Mouse (Mus musculus) right cerebral cortex, adult 18-20 months (tissue): ENCODE results near the gene Mllt1.
A peak's percentile ranks its signal among the peaks of the same experiment; 100 is the strongest.

ENCODE experiments used
- DNase-seq: peaks from one replicate; pipeline ENCODE4 v3.0.0; 2022; ENCODE audit warnings: mixed read lengths

Mllt1 gene

DNA sequence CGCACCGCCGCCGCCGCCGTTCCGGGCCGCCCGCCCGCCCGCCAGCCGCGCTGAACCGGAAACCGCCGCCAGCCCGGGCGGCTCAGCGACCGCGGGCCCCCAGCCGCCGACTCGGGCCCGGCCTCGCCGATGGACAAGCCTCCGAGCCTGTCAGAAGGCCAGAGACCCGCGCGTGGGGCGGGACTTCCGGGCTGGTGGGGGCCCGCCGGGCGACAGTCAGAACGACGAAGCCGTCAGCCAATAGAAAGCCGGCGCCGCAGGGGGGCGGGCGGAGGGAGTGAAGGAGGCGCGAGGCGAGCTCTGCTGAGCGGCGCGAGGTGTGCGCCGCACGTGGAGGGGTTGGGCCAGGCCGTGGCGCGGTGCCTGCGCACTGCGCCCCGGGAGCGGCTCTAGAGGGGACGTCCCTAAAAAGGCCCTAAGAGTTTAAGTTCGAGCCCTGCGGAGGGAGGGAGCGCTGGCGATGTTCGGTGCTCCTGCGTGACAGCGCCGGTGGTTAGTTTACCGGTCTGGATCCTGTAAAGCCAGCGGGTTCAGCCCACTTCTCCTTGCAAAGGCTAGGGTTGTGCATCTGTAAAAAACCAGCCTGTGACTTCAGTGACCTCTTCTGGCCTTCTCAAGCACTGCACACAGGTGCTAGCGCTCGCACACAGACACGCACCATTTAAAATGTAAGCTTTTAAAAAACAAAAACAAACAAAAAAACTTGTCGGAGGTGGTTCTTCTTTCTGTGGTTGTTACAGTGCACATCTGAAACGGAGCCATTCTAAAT, at the start of gene Mllt1:
Gene Mllt1 (minus strand): TSS at position 53 of the 769 bp plus-strand sequence.
- peak; percentile 99 for DNase-seq

DNA sequence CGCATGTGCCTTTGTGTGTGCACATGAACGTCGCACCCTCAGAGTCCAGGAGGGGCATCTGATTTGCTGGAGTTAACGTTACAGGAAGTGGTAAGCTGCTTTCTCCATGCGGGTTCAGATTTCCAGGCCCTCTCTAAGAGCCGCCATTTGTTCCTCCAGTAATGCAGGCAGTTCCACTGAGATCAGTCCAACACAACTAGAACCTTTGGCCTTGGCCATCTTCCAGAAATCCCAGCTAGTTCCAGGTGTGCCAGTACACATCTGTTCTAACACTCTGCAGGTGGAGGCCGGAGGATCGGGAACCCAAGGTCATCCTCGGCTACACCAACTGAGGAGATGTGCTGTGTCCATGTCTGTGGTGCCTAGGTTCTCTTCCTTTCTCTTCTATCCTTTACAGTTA, 49.7 kb upstream of the Mllt1 start:
- no peak for DNase-seq

- DNase-seq = no peak
These were observed 46.8 kb upstream of the Mllt1 start, which contains the start of gene Acer1 for GRCm38 (mm10) chr17:56982013-56982412. TSS of gene Acer1 (minus strand) at chr17:56982126.

DNA sequence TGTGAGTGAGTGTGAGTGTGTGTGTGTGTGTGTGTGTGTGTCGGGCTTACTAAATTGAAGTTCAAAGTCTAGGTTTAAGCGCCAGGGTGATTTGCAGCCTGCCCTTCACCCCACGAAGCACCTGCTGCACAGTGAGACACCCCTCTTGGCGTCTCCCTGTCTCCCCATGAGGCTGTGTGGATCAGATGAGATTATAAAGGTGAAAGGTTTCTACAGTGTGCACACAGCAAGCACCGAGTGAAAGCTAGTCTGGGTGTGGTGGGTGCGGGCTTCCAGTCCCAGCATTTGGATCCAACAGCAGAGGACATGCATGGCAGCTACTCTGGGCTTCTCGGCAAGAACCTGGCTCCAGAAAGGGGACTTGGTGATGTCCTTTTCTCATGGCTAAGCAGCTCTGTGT, 45.8 kb upstream of the Mllt1 start:
- no peak for DNase-seq

- no peak for DNase-seq
These were observed 44.3 kb upstream of the Mllt1 start for GRCm38 (mm10) chr17:56979524-56979923.

- DNase-seq = no peak
These were observed 41.5 kb upstream of the Mllt1 start for GRCm38 (mm10) chr17:56976531-56977390.

DNA sequence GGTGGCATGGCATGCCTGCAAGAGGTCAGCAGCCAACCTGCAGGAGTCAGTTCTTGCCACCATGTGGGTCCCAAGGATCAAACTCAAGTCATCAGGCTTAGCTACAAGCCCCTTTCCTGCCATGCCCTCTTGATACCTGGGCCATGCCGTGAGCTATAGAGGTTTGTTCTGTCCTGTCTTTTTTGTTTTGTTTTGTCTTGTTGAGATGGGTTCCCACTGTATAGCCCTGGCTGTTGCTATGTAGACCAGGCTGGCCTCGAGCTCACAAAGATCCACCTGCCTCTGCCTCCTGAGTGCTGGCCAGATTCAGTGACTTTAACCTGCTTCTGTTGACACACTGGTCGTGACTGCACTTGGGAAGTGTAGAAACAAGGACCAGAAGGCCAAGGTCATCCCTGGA, 40.2 kb upstream of the Mllt1 start:
- no peak for DNase-seq

GRCm38 (mm10) chr17:56974708-56975240, 39.6 kb upstream of the Mllt1 start:
- no peak for DNase-seq

DNA sequence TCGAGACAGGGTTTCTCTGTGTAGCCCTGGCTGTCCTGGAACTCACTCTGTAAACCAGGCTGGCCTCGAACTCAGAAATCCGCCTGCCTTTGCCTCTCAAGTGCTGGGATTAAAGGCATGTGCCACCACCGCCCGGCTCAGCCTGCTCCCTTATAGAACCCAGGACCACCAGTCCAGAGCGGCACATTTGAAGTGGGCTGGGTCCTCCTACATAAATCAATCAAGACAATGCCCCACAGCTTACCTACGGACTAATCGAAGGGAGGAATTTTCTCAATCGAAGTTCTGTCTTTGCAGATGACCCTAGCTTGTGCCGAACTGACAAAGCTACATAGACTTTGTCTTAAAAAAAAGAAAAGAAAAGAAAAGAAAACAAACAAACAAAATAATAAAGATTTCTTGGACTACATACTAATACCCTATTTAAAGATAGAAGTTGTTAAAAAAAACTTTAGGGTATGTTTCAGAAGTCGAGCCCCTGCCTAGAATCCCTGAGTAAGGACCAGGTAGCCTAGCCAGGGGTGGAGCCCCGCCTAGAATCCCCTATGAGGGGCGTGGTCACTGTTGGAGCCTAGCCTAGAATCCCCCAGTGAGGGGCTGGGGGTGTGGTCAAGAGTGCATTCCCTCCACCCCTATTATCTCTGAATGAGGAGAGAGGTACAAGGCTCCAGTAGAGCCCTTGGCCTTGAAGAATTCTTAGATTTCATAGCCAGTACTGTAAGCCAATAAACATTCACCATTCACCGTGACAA, 38.9 kb upstream of the Mllt1 start:
- no peak for DNase-seq

GRCm38 (mm10) chr17:56970081-56970480, 34.9 kb upstream of the Mllt1 start:
- no peak for DNase-seq

DNA sequence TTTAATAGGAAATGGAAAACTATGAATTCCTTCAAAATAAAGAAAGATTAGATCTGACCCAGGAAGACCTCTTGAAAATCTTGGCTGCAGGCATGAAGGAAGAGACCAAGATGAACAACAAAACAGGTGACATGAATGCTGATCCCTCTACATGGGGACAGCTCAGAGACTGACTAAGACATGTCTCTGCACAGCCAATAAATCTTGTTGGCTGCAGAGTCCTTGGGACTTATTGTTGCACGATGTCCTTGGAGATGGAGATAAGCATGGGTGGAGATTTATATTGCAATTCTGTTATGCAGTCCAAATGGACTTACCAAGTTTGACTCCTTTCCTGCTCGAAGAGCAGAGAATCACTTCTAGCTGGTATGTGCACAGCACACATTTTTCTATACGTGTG, 34.1 kb upstream of the Mllt1 start:
- DNase-seq = no peak

- no peak for DNase-seq
These were observed 28.4 kb upstream of the Mllt1 start for GRCm38 (mm10) chr17:56963646-56964045.

DNA sequence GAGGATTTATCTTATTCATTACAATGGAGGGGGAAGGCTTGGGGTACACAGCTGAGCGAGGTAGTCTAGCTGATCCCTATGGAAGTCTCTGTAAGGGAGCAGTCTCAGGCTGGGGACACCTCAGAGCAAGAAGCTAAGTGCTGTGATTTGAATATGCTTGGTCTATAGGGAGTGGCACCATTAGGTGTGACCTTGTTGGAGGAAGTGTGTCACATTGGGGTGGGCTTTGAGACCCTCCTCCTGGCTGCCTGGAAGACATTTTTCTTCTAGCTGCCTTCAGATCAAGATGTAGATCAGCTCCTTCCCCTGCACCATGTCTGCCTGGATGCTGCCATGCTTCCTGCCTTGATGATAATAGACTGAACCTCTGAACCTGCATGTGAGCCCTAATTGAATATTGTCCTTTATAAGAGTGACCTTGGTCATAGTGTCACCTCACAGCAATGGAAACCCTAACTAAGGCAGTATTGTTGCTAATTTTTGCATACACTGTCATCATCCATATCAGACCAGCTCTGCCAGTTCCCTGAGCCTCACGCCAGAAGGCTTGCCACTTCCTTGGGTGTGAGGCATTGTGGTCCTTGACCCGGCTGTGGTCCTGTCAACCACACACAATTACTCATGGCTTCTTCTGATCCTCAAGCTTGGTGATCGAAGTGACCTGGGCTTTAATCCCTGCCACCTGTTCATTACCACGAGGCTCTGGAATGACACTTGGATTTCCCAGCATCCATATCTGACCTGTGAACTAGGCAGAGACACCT, 27.6 kb upstream of the Mllt1 start:
- DNase-seq = no peak

DNA sequence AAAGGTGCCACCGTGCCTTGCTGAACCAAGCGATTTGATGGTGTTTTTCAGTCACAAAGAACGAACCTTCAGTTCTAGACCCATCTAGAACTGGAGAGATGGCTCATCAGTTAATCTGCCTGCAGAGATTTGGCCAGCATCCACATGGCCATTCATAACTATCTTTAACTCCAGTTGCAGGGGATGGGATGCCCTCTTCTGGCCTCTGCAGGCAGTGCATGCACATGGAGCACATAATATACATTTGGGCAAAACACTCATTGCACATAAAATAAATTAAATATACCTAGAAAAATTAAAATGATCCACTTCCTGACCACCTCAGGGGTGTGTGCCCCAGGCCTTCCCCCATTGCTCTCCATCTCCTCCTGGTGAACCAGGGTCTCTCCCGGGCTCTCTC, 26.7 kb upstream of the Mllt1 start:
- no peak for DNase-seq

DNA sequence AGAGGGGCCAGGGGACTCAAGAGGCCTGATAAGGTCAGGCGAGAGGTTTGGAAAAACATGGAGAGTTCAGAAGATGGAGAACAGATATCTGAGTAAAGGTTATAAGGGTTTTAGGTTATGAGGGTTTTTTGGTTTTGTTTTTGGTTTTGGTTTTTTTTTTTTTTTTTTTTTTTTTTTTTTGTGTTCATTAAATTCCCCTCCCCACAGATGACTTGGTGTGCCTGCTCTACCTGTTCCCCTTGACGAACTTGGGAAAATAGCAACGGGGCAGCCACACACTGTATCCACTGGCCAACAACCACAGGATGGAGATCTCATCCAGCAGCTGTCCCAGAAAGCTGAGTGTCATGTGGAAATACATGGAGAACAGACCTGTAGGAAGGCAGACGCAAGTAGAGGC, 23.5 kb upstream of the Mllt1 start:
- DNase-seq = no peak

- no peak for DNase-seq
These were observed 22.7 kb upstream of the Mllt1 start for GRCm38 (mm10) chr17:56957763-56958429.

DNA sequence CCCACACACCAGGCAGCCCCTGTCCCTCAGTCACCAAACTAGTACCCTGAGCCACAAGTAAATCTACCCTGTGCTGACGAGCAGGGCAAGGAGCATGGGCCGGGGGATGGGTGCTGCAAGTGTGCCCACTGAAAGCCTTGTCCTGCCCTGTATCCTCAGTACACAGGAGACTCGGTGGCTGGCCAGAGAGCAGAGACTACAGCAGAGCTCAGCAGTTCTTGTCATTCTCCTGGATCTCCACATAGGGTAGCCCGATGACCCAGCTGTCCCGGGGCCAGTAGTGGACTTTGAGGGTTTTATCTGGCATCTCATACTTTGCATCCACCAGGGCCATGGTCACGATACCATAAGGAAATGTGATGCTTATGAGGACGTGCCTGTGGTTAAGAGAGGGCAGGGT, 19.7 kb upstream of the Mllt1 start:
- DNase-seq = no peak

- DNase-seq = no peak
These were observed 17.4 kb upstream of the Mllt1 start for GRCm38 (mm10) chr17:56952639-56953038.

DNA sequence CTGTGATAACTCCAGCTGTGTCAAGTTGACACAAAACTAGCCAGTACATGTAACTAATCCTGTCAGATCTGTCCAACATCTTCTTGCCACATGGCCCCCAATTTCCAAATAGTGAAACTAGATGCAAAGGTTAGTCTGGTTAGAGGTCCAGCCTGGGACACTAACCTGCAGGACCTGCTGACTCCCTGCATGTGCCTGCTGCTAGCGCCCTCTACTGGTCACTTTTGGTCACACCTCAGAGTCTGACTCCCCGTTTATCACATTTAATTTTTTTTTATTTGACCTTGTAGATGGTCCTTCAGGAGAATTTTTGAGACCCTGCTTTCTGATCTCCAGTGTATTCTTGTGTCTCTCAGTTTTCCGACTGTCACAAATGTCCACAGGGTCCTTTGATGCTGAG, 15.7 kb upstream of the Mllt1 start:
- DNase-seq = peak; percentile 13

GRCm38 (mm10) chr17:56938751-56939150, 3.5 kb upstream of the Mllt1 start:
- no peak for DNase-seq

- no peak for DNase-seq
These were observed 1.5 kb upstream of the Mllt1 start for GRCm38 (mm10) chr17:56936731-56937130.
